Mouse (Mus musculus) megakaryocyte-erythroid progenitor cell, adult 5-6 weeks (primary cell): Measurements from ENCODE around the gene Fbxo36. TPM values are rescaled to one million over a fixed set of nuclear protein-coding genes. Genes with fewer than 3 reads are reported as not detected.

ENCODE experiments used
- ATAC-seq: replicated peaks from 2 replicates; pipeline ENCODE4 v1.8.0; 2016; ENCODE audit warnings: mild to moderate bottlenecking, inconsistent platforms; ENCODE audit not compliant: severe bottlenecking, poor library complexity, low FRiP score, low TSS enrichment
- total RNA-seq, 2 experiments: library from RNA; stranded (forward) in 1 of 2; stranded (reverse) in 1 of 2; fragments of 200-1000, 215-1000 nt in 1 of 2; fragments of >200 nt in 1 of 2; fragmentation: Nextera tagmentation in 1 of 2; gene quantifications; 2 replicates each; pipeline ENCODE4 v1.2.3; 2014 to 2017

Gene Fbxo36
- total RNA-seq, 2 experiments from 2014 or later, result 6.7 to 11.9 TPM

DNA sequence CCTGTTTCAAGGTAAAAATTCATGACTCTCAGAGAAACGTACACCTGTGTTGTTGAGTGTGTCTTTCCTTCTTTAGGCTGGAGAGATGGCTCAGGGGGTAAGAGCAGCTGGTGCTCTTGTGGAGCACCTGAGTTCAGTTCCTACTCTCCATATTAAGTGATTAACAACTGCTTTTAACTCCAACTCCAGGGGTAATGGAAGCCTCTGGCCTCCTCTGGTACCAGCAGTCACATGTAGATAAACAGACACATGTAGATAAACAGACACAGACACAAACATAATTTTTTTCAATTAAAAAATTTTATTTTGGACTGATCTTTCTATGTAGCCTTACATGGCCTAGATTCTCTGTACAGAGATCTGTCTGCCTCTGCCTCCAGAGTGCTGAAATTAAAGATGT lies 14.1 kb downstream of the Fbxo36 start:
- peak; percentile 56 for ATAC-seq

DNA sequence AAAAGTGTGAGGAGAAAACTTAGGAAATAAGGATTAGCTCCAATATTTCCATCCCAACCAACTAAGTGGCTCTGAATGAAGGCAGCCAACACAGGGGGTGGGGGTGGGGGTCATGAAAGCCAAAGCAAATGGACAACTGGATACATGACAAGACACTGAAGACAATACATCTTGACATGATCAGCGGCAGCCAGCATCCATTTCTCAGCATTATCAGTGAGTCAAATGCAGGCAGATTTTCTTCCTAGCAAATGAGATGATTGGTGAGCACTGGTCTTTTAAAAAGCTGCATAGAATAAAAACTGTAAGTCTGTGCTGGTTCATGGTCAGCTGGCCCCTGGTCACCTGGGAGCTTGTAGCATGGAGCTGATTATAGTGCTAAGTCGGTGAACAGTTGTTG lies 15.3 kb downstream of the Fbxo36 start:
- ATAC-seq, result no peak

DNA sequence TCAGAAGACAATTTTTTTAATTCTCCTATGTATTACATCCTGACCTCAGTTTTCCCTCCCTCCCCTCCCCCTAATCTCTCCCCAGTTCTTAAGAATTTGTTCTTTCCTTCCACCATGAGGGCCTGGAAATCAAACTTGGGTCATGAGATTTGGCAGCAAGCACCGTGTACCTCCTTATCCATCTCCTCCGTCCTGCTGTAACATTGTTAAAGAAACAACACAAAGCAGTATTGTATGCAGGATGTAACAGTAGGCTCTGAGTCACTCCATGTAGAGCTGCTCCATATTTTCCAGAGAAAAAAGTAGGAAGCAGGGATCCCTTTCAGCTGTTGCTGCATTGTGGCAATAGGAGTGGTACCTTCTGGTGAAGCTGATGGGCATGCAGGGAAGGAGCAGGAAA lies 16.1 kb downstream of the Fbxo36 start:
- no peak for ATAC-seq

DNA sequence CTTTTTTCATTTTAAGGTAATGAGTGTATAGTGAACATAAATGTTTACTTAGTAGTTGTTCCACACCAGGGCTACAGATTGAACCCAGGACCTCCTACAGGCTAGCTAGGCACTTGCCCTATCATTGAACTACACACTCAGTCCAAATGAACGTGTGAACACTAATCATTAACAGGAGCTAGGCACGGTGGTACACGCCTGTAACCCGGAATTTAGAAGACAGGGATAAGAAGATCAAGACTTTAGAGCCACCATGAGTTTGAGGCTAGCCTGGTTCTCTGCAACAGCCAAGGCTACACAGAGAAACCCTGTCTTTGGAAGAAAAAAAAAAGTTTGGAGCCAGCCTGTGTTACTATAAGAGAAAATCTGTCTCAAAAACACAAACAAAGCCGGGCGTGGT lies 20.0 kb downstream of the Fbxo36 start:
- no peak for ATAC-seq

DNA sequence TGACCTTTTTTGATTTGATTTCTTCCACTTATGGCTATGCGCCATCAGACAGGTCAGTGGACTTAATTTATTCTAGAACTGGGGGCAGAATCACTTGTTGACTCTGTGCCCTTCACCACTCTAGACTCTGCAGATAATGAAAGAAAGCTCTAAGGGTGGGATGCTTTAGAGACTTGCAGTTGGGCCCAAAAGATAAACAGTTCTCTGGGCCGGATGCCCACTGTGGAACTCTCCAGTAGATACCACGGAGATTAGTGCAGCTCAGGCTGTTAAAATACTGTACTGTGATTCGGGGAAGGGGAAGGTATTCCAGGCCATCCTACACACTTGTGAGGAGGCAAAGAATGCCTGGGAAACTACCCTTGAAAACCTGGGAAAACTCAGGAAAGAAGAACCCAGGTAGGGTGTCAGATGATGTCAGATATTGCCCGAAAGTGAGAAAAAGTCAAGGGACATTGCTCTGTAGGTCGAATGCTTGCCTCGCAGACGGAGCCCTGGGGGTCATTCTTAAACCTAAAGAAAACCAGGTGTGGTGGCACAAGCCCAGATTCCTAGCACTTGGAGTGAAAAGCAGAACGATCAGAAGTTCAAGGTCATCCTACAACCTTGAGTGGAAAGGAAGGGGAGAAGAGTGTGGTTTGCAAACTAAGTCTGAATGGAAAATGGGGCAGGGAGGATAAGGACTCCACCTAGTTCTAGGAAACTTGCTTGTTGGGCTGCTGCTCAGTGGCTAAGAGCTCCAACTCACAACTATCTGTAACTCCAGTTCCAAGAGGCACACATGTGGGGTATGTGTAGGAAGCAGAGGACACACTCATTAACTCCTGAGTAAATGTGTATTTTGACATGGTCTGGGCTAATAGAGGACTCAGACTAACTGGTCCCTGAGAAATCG lies 21.0 kb downstream of the Fbxo36 start:
- peak; percentile 96 for ATAC-seq

DNA sequence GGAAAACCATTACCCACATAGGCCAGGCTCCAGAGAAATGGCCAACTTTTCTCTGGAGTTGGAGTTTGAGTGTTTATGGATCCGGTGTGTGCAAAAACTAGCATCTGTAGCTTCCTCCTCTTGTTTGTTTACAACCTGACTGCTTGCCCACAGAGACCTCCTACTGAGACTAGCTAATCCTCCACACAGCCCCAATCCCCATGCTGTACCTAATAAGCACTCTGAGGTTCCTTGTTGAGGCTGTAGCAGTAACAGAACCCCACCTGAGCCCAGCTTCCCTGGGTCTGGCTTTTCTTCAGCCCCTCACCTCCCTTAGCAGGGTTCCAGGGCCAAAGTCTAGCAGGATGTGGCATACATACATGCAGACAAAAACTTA lies 21.6 kb downstream of the Fbxo36 start:
- ATAC-seq, result no peak

DNA sequence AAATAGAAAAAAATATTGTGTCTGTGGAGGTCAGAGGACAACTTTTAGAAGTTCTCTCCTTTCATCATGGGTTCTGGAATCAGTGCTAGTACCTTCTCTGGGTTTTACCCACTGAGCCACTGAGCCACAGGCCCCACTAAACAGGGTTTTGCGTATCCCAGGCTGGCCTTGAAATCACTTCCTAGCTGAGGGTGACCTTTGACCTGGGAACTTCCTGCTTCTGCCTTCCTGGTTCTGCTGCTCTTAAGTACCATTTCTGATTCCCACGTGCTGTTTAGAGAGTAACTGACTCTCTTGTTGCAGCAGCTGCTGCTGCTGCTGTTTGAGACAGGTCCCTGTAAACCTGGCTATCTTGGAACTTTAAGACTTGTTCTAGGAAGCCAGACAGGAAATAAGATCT lies 25.0 kb downstream of the Fbxo36 start:
- no peak for ATAC-seq

DNA sequence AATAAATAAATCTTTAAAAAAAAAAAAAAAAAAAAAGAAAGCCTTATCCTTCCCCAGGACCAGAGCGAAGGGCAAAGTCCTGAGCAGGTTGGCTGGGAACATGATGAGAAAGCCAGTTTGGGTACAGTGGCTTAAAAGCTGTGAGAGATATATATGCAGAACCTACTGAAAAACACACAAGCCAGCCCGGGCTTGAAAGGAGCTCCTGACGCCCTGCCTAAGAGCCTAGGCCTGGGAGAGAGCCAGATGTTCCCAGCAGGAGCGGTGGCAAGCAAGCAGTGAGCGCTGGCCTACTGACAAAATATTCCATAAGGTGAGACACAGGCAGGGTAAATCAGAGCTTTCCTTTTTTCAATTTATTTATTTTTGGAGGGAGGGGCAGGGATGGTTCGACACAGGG lies 26.6 kb downstream of the Fbxo36 start:
- ATAC-seq, result no peak

DNA sequence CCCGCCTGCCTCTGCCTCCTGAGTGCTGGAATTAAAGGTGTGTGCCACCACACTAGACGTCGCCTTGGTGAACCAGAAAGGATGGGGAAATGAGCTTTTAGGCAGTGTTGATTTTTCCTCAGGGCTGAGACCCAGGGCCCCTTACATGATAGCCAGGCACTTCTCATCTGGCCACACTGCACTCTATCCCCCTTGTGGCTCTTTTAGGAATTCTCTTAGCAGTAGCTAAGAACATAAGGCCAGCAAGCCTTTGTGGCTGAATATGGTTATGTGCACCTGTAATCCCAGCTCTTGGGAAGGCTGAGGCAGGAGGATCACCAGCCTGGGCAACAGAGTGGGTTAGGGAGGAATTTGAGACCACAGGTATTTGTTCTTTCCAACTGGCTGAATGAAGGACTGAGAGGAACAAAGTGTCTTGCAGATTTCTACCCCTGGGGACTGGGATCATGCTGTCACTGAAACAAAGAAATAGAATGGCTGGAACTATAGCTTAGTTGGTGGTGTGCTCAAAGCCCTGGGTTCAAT lies 27.1 kb downstream of the Fbxo36 start:
- ATAC-seq, result 0 out of 2 replicates have a peak, but pooled peaks have one; percentile 32

DNA sequence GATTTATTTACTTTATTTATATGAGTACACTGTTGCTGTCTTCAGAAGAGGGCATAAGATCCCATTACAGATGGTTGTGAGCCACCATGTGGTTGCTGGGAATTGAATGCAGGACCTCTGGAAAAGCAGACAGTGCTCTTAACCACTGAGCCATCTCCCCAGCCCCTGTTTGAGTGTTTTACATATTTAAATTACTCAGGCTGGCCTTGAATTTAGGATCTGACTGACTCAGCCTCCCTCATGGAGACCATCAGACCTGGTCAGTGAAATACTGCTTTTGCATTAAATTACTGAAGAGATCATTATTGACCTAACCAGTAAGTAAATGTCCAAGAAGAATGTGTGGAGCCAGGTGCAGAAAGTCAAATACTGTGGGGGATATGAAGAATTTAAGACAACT lies 28.7 kb downstream of the Fbxo36 start:
- no peak for ATAC-seq

DNA sequence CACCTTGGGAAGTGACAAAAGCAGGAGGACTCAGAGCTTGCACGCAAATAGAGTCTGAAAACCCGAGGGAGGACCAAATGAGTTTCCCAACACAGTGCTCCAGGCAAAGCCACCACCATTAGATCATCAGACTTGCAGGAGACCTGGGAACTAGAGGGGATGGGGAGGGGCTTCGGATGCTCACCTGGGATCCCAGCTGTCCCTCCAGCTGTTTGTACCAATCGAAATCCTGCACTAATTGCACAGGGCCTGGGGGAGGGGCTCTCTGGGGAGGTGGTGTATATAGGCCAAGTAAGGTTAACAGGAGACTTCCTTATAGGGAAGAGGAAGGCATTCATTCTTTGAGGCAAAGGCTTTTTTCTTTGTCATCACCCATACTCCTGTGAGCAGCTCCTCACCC lies 29.2 kb downstream of the Fbxo36 start:
- ATAC-seq, result no peak

DNA sequence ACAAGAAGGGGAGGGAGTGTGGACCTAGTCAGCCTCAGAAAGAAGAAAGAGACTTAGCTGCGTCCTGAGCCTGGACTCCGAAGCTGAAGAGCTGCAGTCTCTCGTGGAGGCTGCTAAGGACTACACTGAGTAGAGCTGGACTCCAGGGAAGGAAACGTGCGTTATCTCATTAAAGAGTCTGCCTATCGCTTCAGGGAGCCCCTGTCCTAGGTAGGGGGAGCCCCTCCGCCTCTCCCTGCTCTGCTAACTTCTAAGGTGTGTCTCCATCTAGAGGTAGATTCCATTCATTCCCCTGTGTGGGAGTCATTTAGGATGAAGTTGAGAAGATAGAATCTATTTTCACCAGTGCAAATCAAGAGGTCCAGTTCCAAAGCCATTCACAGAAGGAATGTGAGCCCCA lies 29.9 kb downstream of the Fbxo36 start:
- ATAC-seq, result no peak

DNA sequence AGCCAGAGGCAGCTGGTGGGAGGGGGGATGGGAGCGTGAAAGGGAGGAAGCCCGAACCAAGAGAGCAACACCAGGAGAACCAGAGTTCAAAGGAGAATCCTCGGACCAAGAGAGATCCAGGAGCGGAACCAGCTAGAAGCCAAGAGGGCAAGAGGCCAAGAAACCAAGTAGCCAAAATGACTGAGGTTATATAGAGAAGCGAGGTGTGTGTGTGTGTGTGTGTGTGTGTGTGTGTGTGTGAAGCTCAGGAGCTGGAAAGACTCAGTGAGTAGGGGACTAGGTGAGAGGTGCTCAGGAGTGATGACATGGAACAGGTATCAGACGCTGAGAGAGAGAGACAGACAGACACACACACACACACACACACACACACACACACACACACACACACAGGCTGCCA lies 31.5 kb downstream of the Fbxo36 start:
- ATAC-seq, result no peak

DNA sequence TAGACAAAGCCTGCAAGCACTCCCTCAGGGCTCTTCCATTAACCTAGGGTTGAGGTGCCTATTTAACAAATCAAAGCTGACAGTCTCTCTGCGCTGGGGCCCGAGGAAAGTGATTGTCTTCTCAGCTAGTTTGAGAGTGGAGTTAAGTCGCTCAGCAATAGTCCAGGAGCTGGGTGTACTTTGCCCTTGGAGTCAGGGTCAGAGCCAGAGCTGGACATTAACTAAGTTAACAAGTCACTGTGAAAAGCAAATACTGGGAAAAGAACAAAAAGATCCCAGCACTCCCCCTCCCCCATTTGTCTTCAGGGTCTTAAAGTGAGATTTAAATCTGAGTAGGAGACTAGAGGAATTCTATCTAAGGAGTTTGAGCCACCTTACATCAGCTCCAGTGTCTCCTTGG lies 32.5 kb downstream of the Fbxo36 start:
- ATAC-seq, result no peak

DNA sequence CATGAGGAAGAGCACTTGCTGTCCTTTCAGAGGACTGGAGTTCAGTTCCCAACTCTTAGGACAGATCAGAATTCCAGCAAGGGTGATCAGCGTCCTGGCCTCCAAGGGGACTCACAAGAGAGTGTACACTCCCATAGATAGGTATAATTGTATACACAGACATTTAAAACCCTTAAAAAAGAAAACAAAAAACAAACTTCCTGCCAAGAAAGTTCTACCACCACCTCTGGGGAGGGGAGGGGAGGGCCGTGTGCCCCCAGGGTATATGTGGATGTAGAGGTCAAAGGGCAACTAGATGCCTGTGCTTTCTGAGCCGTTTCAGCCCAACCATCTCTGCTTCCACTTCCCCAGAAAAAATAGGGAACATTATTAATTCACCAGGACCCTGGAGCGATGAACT lies 33.3 kb downstream of the Fbxo36 start:
- no peak for ATAC-seq

DNA sequence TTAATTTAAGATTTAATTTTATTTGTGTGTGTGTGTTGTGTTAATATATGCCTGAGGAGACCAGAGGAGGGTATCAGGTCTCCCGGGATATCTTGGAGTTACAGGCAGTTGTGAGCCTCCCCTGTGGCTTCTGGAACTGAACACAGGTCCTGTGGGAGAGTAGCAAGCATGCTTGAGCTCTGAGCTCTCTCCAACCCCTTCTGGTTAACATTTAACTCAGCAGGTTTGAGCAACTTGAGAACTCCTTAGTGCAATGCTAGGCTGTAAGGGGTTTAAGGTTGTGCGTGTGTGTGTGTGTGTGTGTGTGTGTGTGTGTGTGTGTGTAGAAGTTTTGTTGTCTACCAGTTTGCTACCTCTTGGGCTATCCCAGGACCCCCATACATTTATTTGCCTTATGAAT lies 37.9 kb downstream of the Fbxo36 start:
- ATAC-seq, result no peak

DNA sequence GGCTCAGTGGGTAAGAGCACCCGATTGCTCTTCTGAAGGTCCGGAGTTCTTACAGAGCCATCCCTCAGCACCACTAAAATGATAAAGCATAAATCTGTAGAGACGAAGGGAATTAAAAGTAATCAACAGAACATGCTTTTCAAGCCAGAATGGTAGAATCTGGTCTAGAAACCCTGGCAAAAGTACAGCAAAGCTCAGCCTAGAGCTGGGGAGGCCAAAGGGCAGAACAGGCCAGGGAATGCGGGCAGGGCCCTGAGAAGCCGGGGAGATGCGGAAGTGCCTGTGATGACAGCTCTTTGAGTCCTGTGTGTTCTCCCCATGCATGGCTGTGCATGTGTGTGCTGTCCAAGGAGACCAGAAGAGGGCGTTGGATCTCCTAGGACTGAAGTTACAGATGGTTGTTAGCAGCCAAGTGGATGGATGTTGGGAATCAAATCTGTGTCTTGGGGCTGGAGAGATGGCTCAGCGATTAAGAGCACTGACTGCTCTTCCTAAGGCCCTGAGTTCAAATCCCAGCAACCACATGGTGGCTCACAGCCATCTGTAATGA lies 40.0 kb downstream of the Fbxo36 start:
- no peak for ATAC-seq

DNA sequence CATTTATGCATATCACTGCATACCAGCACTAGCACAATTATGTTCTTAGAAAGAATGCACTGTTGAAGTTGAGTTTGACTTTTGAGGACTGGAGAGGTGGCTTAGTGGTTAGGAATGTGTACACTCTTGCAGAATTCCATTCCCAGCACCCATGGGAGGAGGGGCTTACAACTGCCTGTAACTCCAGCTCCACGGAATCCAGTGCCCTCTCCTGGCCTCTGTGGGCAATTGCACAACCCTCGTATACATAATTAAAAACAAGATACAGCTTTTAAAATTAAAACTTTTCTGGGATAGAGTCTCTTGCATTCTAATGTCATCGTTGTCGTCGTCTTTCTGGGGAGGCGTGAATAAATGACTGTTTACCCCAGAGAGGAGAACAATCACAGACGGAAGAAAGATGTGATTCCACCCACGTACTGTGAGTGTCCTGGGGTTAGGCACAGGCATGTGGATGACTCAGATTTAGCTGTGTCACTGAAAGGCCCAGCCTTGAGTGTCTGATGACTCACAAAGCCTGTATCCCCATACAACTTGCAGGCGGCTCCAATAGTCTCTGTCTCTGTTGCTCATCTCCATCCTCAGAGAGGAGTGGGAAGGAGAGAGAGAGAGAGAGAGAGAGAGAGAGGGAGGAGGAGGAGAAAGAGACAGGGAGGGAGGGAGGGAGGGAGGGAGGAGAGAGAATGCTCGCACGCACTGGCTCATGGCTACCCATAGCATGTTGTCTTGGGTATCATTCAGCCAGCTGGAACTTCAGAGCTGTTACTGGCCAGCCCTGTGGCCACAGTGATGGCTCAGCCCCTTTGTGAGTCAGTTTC lies 41.8 kb downstream of the Fbxo36 start:
- ATAC-seq, result no peak

DNA sequence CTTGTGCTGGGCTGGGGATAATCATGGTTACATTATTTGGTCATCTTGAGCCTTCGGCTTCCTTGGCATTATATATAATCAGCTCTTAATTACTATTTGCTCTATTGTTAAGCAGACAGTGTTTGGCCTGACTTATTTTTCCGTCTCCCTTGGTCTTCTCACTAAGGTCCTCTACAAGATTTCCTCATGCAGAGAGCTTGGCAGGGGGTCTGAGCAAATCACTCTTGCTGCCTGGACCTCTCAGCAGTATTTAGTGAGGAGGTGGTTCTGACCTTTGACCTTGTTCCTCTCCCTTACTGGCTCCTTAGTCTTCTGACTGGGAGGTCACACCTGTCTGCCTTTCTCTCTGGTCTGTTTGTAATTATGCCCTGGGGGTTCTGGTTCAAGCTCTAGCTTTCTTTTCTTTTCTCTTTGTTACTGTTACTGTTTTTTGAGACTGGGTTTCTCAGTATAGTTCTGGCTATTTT lies 42.5 kb downstream of the Fbxo36 start:
- no peak for ATAC-seq

DNA sequence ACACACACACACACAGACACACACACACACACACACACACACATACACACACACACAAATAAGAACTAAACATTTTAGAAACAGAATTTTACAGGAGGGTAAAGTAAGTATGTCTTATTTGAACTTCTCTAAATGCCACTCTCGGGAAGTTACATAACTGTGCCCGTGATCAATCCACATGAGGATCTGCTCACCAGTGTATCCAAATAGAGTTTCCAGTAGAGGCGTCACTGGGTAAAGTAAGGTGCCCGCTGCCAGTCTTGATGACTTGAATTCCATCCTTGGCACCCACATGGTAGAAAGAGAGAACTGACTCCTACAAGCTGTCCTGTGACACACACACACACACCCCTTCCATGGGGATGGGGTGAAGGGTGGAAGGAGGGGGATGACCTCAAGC lies 43.3 kb downstream of the Fbxo36 start:
- no peak for ATAC-seq
